Mouse (Mus musculus) B cell, adult 2 months (primary cell): ENCODE measurements around the gene Fn3k.

Experiments used
- DNase-seq, 2 experiments: peaks; one replicate each; pipeline ENCODE4 v3.0.0; 2022

Fn3k gene

GRCm38 (mm10) chr11:121451753-121452635 is 17.3 kb downstream of the Fn3k start, which contains the start of gene Tbcd:
Tbcd (plus strand) TSS chr11:121451949.
- peak; percentile 87 to 88 for DNase-seq

DNA sequence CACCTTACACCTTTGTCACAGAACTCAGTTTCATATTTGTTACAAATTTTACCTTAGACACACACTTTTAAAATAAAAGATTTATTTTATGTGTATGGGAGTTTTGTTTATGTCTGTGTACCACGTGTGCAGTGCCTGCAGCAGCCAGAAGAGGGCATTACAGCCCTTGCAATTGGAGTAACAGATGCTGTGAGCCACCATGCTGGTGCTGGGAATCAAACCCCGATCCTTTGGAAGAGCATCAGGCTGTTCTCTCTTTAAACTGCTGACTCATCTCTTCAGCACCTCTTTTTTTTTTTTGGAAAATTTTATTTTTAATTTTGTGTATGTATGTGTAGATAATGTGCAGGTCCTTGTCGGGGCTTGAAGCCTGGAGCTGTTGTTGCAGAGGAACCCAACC is 23.2 kb downstream of the Fn3k start:
- no peak for DNase-seq

DNA sequence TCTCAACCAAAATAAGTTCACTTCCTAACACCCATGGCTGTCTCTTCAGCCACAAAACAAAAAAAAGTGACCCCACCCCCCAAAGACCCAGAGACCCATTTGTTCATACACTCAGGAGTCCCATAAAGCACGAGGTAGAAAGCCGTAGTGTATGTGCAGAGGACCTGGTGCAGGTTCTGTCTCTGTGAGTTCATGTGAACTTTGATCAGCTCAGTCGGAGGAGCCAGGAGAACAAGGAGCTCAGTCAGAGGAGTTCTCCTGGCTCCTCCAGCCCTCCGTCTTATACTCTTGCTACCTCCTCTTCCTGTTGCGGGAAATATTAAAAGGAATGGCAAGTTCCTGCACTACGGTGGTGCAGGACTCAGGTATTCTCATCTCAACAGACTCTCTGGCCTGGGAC is 32.7 kb downstream of the Fn3k start:
- DNase-seq = no peak

DNA sequence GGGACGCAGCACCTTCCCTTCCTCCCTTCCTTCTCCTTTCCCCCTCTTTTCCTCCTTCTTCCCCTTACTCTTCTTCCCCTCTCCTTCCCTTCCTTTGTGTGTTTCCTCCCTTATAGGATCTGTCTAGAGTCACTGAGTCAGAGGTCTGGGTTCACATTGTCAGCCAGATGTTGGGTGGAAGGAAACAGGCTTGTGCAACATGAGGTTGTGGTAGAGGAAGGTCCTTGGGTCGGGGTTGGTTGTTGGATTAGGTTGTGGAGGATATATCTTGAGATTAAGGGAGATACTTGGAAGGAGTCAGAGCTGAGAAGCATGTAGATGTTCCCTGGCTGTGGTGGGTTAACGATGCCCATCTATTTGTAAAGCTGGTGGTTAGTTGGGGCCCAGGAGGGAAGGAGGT is 40.1 kb downstream of the Fn3k start:
- no peak for DNase-seq

DNA sequence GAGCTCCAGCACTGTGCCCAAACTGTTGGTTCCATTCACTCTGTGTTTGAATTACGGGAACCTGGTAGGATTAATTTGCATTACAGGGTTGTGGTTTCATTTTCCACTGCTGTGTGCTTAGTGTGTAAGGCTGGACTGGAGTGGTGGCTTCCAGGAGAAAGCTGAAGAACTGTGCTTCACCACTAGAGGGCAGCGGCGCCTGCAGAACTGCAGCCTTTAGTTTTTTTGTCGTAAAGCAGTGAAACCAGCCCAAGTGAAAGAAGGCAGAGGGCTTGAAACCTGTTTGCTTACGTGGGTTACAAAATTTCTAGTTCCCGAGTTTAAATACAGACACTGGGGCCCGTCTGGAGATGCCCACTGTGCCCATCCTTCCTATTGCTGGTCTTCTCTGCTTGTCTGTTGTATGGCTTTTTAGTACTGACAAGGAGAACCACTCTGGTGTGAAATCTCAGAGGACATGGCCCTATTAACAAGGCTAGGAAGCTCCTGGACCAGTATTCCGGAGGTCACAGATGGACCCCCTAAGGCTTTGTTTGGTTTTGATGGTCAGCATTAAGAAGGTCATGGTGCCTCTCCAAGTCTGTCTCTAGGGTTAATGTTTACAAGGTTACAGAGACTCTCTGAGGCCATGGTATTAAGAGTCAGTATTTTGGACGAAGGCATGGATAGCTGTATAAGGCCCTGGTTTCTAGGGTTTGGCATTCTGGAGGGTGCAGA is 41.1 kb downstream of the Fn3k start:
- peak; percentile 72 to 73 for DNase-seq

DNA sequence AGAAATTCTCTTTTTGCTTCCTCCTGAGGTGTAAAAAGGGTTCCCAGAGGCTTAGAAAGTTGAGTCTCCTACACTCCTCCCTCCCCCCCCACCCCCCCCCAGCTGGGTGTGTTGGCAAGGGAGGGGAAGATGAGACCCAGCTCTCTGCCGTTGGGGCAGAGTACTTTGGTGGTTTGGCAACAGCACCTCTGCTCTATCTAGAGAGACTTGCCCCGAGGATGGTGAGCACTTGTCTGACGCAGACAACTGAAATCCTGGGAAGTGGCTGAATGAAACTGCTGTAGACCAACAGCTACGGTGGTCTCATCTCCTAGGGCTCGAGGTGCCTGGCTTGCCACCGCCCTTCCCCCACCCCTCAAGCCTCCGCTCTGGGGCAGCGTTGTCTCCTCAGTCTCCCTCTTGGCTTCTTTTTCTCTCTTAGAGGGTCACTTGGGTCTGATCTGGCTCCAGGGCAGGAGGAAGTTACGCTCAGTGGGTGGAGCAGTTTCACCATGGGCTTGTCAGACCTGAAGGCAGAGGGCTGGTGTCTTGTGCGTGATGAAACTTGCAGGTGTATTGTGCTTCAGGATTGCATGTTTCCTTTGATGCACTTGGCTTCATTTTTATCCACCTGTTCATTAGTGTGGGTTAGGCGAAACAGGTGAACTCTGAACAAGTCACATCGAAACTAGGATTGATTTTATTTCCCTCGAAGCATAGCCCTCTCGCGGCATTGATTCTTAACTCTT is 44.9 kb downstream of the Fn3k start:
- DNase-seq = no peak

DNA sequence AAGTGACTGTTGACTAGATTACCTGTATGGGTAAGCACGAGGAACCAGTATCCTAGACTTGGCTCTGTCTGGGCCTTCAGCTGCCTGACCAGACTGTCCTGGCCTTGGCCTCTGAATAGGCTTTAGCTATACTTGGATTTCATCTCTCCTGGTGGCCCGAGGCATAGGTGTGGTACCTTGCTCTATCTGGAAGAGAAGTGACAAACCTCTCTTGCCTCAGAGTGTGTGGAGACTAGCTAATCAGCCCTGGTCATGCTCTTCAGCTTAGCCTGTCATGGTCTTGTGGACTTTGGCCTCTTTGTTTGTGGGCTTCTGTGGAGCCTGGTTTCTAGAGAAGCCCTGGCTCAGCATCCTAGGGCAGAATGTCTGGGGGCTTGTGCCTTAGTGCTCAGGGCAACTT is 46.4 kb downstream of the Fn3k start:
- DNase-seq = no peak

- peak; percentile 21 to 42 for DNase-seq
Observed at GRCm38 (mm10) chr11:121485882-121486281, 51.2 kb downstream of the Fn3k start.

- DNase-seq = no peak
Observed at GRCm38 (mm10) chr11:121490651-121491050, 55.9 kb downstream of the Fn3k start.
